Mouse (Mus musculus): ENCODE measurements around the gene Aqp1.

Aqp1 gene

GRCm38 (mm10) chr6:55332773-55333109, 3.5 kb upstream of the Aqp1 start:
- no peak for DNase-seq

- no peak for DNase-seq
Observed at GRCm38 (mm10) chr6:55337242-55337641, 1.0 kb downstream of the Aqp1 start.

GRCm38 (mm10) chr6:55338077-55338476, 1.8 kb downstream of the Aqp1 start:
- no peak for DNase-seq

GRCm38 (mm10) chr6:55338934-55339825, 2.9 kb downstream of the Aqp1 start:
- DNase-seq: no peak

- DNase-seq: no peak
Observed at GRCm38 (mm10) chr6:55341688-55342087, 5.5 kb downstream of the Aqp1 start.

GRCm38 (mm10) chr6:55342328-55342727, 6.1 kb downstream of the Aqp1 start:
- no peak for DNase-seq

GRCm38 (mm10) chr6:55343446-55343845, 7.2 kb downstream of the Aqp1 start:
- DNase-seq: no peak

GRCm38 (mm10) chr6:55344291-55345016, 8.2 kb downstream of the Aqp1 start:
- DNase-seq: no peak

- DNase-seq: no peak
Observed at GRCm38 (mm10) chr6:55345264-55345663, 9.0 kb downstream of the Aqp1 start.

- no peak for DNase-seq
Observed at GRCm38 (mm10) chr6:55346491-55346890, 10.3 kb downstream of the Aqp1 start.

- DNase-seq: no peak
Observed at GRCm38 (mm10) chr6:55347711-55348571, 11.7 kb downstream of the Aqp1 start.

GRCm38 (mm10) chr6:55349231-55349630, 13.0 kb downstream of the Aqp1 start:
- no peak for DNase-seq

- DNase-seq: no peak
Observed at GRCm38 (mm10) chr6:55350383-55350952, 14.2 kb downstream of the Aqp1 start.

- no peak for DNase-seq
Observed at GRCm38 (mm10) chr6:55351712-55352111, 15.5 kb downstream of the Aqp1 start.

GRCm38 (mm10) chr6:55353711-55354445, 17.6 kb downstream of the Aqp1 start:
- DNase-seq: no peak

- no peak for DNase-seq
Observed at GRCm38 (mm10) chr6:55354456-55355117, 18.4 kb downstream of the Aqp1 start.

- no peak for DNase-seq
Observed at GRCm38 (mm10) chr6:55355575-55355974, 19.3 kb downstream of the Aqp1 start.

- no peak for DNase-seq
Observed at GRCm38 (mm10) chr6:55356017-55356703, 19.9 kb downstream of the Aqp1 start.

GRCm38 (mm10) chr6:55356976-55357635, 20.9 kb downstream of the Aqp1 start:
- DNase-seq: no peak

- no peak for DNase-seq
Observed at GRCm38 (mm10) chr6:55357636-55358031, 21.4 kb downstream of the Aqp1 start.

Measured in thymus, postnatal 4 days (tissue).